Mouse (Mus musculus): ENCODE measurements around the gene Nipsnap2. TPM values are rescaled to one million over a fixed set of nuclear protein-coding genes. Genes with fewer than 3 reads are reported as not detected.
A peak's percentile ranks its signal among the peaks of the same experiment; 100 is the strongest.
"Not testable (repeated sequence)": the region's sequence is repeated elsewhere in the genome, so short reads cannot be mapped to it uniquely, and the experiment has no call there.

Nipsnap2 gene
- 73.0 and 77.7 TPM in 2 replicates for polyA plus RNA-seq (2016; fragmentation: Nextera tagmentation; extraction: Ambion mirVana)

GRCm38 (mm10) chr5:129724834-129725773 is at the start of gene Nipsnap2:
TSS of gene Nipsnap2 (plus strand) at chr5:129725063.
- Histone ChIP-seq H3K27me3 (replicated peaks) (no peaks in the 10 kb centered on the region), H3K4me2 (replicated peaks) (peak within 1 kb of the TSS; percentile 61), H3K4me3 (peak within 1 kb of the TSS; percentile 92), H3K4me1 (peaks cover 8% of the 10 kb centered on the region), H3K36me3 (peaks cover 1% of the 10 kb centered on the region; the same call in 1 of the 2 replicates), H3K27ac (peak within 1 kb of the TSS; percentile 87), H3K9ac (peak within 1 kb of the TSS; percentile 93), H3K9me3 (no peaks in the 10 kb centered on the region)
- under 1% methylated on average over 86 of the region's 93 CpGs for WGBS
- peak; percentile 96 for ATAC-seq (ENCODE audit: low FRiP score, low read depth)

DNA sequence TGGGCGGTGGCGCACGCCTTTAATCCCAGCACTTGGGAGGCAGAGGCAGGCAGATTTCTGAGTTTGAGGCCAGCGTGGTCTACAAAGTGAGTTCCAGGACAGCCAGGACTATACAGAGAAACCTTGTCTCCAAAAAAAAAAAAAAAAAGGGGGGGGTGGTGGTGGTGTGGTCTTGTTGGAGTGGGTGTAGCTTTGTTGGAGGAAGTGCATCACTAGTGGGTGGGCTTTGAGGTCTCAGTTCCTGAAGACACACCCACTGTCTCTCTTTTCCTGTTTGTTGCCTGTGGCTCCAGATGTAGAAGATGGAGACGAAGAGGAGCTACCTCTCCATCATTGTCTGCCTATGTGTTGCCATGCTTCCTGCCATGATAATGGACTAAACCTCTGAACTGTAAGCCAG is 39.7 kb upstream of the Nipsnap2 start:
- not testable (repeated sequence) for H3K9me3 ChIP-seq; ATAC-seq (ENCODE audit: low FRiP score, low read depth); H3K27me3 ChIP-seq (replicated peaks); H3K9ac ChIP-seq; H3K4me3 ChIP-seq; H3K4me1 ChIP-seq; H3K36me3 ChIP-seq; H3K27ac ChIP-seq; H3K4me2 ChIP-seq (replicated peaks)
- 93% methylated on average over 5 of the region's 5 CpGs for WGBS

GRCm38 (mm10) chr5:129687621-129688020 is 37.2 kb upstream of the Nipsnap2 start:
- Histone ChIP-seq H3K4me2 (replicated peaks) (no peak overlapping the region), H3K9ac (no peak overlapping the region), H3K27me3 (replicated peaks) (no peaks in the 10 kb centered on the region), H3K4me3 (no peak overlapping the region), H3K4me1 (no peaks in the 10 kb centered on the region), H3K27ac (no peak overlapping the region), H3K9me3 (no peaks in the 10 kb centered on the region), H3K36me3 (no peaks in the 10 kb centered on the region)
- WGBS = 88% methylated on average over 7 of the region's 7 CpGs
- ATAC-seq (ENCODE audit: low FRiP score, low read depth) = no peak

DNA sequence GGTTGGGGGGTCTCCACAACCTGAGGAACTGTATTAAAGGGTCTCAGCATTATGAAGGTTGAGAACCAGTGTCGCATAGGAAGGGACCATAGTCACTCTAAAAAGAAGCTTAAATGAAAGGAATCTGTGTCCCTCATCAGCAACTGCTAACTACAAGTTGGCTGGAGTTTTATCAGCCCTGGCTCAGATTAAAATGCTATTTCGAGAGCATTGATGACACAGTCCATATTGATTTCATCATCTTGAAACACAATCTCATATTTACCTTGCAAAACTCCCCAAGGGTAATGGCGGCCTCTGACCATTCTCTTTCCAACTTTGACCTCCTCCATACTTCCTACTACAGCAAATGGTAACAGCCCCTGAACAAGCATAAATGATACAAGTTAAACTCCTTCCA is 34.3 kb upstream of the Nipsnap2 start:
- no peak for ATAC-seq (ENCODE audit: low FRiP score, low read depth)
- Histone ChIP-seq H3K9me3 (no peaks in the 10 kb centered on the region), H3K27ac (no peak overlapping the region), H3K4me2 (replicated peaks) (no peak overlapping the region), H3K4me3 (no peak overlapping the region), H3K36me3 (no peaks in the 10 kb centered on the region), H3K27me3 (replicated peaks) (no peaks in the 10 kb centered on the region), H3K9ac (no peak overlapping the region), H3K4me1 (no peaks in the 10 kb centered on the region)
- 77% methylated on average over 3 of the region's 3 CpGs for WGBS

- H3K27ac ChIP-seq = no peak overlapping the region
- 38% methylated on average over 2 of the region's 2 CpGs for WGBS
- H3K4me1 ChIP-seq = no peaks in the 10 kb centered on the region
- H3K4me2 ChIP-seq (replicated peaks) = no peak overlapping the region
- H3K4me3 ChIP-seq = no peak overlapping the region
- no peaks in the 10 kb centered on the region for H3K36me3 ChIP-seq
- no peak overlapping the region for H3K9ac ChIP-seq
- no peak for ATAC-seq (ENCODE audit: low FRiP score, low read depth)
- no peaks in the 10 kb centered on the region for H3K27me3 ChIP-seq (replicated peaks)
- no peaks in the 10 kb centered on the region for H3K9me3 ChIP-seq
These were observed 24.4 kb upstream of the Nipsnap2 start for GRCm38 (mm10) chr5:129700506-129700905.

DNA sequence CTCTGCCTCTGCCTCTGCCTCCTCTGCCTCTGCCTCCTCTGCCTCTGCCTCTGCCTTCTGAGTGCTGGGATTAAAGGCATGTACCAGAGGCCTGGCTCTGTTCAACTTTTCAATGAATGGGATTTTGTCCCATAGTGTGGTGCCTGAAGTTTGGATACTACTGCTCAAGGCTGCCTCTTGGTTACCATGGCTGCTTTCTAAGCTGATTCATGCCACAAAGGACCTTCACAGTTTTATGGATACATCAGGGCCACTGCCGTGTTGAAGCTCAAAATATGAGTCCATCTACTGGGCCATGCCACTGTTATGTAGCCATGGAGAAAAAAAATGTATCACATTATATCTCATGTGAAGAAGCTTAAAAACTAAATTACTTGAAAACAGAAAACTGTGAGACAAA is 23.2 kb upstream of the Nipsnap2 start:
- H3K4me3 ChIP-seq = no peak overlapping the region
- H3K4me2 ChIP-seq (replicated peaks) = no peak overlapping the region
- H3K27me3 ChIP-seq (replicated peaks) = no peaks in the 10 kb centered on the region
- ATAC-seq (ENCODE audit: low FRiP score, low read depth) = no peak
- H3K9ac ChIP-seq = no peak overlapping the region
- no peaks in the 10 kb centered on the region for H3K4me1 ChIP-seq
- no peaks in the 10 kb centered on the region for H3K9me3 ChIP-seq
- WGBS = 75% methylated on average over 1 of the region's 1 CpGs
- H3K27ac ChIP-seq = no peak overlapping the region
- H3K36me3 ChIP-seq = no peaks in the 10 kb centered on the region

DNA sequence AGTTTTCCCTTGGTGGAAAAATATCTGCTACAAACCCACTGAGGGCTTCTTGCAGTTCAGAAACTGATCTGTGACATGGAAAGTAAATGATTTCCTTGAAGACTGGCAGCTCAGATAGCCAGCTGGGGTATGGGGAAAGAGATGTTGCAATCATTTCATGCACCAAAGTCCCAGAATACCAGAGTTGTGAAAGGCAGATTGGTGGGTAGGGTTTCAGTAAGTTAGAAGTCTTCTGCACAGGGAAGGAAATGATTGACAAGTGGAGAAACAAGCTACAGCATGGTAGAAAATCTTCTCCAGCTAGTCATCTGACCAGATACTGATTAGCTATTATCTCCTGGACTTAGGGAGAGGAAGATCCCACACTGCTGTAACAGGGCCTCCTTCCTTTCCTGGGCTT is 21.5 kb upstream of the Nipsnap2 start:
- Histone ChIP-seq H3K27ac (no peak overlapping the region), H3K4me1 (no peaks in the 10 kb centered on the region), H3K4me3 (no peak overlapping the region), H3K9ac (no peak overlapping the region), H3K36me3 (no peaks in the 10 kb centered on the region), H3K27me3 (replicated peaks) (0 out of 2 replicates have a peak, but pooled peaks cover 2% of the 10 kb centered on the region), H3K4me2 (replicated peaks) (no peak overlapping the region), H3K9me3 (no peaks in the 10 kb centered on the region)
- ATAC-seq (ENCODE audit: low FRiP score, low read depth) = no peak

DNA sequence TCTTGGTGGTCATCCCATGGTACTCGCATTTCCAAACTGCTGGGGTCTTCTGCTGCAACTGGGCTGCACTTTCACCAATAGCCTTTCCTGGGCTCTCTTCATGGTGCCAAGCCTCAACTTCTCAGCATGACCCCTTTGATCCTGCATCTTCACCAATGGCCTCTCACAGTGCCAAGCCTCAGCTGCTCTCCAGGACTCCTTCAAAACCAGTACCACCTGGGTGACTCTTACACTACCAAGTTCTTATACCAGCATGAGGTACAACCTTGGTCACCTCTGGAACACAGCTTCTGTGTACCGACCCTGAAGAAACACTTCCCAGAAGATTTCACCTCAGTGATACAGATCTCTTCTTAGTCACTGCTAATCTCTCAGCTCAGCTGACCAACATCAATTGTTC is 16.5 kb upstream of the Nipsnap2 start, which contains the start of gene Sept14:
Gene Sept14, minus strand, starts transcription at position 101 of the 400 bp plus-strand sequence.
- H3K4me1 ChIP-seq = no peaks in the 10 kb centered on the region
- H3K27me3 ChIP-seq (replicated peaks) = 0 out of 2 replicates have a peak, but pooled peaks cover 3% of the 10 kb centered on the region
- H3K27ac ChIP-seq = no peak within 1 kb of the TSS
- no peak within 1 kb of the TSS for H3K4me3 ChIP-seq
- H3K9me3 ChIP-seq = no peaks in the 10 kb centered on the region
- no peak for ATAC-seq (ENCODE audit: low FRiP score, low read depth)
- no peak within 1 kb of the TSS for H3K9ac ChIP-seq
- H3K36me3 ChIP-seq = no peaks in the 10 kb centered on the region
- H3K4me2 ChIP-seq (replicated peaks) = no peak within 1 kb of the TSS
- 69% methylated on average over 2 of the region's 2 CpGs for WGBS

- Histone ChIP-seq H3K9ac (peak within 1 kb of the TSS; percentile 72), H3K4me1 (peaks cover 6% of the 10 kb centered on the region; the same call in 1 of the 2 replicates), H3K4me2 (replicated peaks) (peak within 1 kb of the TSS; percentile 88), H3K27ac (no peak within 1 kb of the TSS), H3K36me3 (peaks cover 33% of the 10 kb centered on the region), H3K4me3 (peak within 1 kb of the TSS; percentile 58), H3K27me3 (replicated peaks) (no peaks in the 10 kb centered on the region), H3K9me3 (no peaks in the 10 kb centered on the region)
- under 1% methylated on average over 33 of the region's 33 CpGs for WGBS
- peak; percentile 96 for ATAC-seq (ENCODE audit: low FRiP score, low read depth)
These were observed 9.5 kb upstream of the Nipsnap2 start, which contains the start of gene Mrps17 for GRCm38 (mm10) chr5:129715326-129715861. TSS of gene Mrps17 (plus strand) at chr5:129715497.

GRCm38 (mm10) chr5:129717016-129717415 is 7.8 kb upstream of the Nipsnap2 start:
- Histone ChIP-seq H3K4me1 (peaks cover 6% of the 10 kb centered on the region; the same call in 1 of the 2 replicates), H3K9me3 (no peaks in the 10 kb centered on the region), H3K4me3 (no peak overlapping the region), H3K36me3 (peaks cover 33% of the 10 kb centered on the region), H3K9ac (no peak overlapping the region), H3K27ac (no peak overlapping the region), H3K4me2 (replicated peaks) (no peak overlapping the region), H3K27me3 (replicated peaks) (no peaks in the 10 kb centered on the region)
- no peak for ATAC-seq (ENCODE audit: low FRiP score, low read depth)
- WGBS = 87% methylated on average over 9 of the region's 9 CpGs

DNA sequence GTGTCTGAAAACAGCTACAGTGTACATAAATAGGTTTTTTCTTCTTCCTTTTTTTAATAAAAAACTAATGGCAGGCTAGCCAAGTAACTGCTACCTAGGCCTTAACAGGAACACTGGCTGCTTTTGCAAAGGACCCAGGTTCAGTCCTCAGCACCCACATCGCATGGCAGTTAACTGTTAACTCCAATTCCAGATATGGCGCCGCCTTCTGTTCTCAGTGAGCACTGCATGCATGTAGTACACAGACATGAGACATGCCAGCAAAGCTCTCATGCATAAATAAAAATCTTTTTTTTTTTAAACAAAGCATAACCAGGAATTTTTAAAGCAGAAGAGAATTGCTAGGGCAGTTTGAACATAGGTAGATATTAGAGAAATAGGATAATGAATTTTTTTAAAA is 4.7 kb upstream of the Nipsnap2 start:
- H3K4me1 ChIP-seq = peaks cover 6% of the 10 kb centered on the region; the same call in 1 of the 2 replicates
- 88% methylated on average over 3 of the region's 3 CpGs for WGBS
- no peak for ATAC-seq (ENCODE audit: low FRiP score, low read depth)
- no peak overlapping the region for H3K4me2 ChIP-seq (replicated peaks)
- H3K36me3 ChIP-seq = peaks cover 33% of the 10 kb centered on the region
- no peak overlapping the region for H3K4me3 ChIP-seq
- H3K9ac ChIP-seq = no peak overlapping the region
- H3K9me3 ChIP-seq = no peaks in the 10 kb centered on the region
- no peak overlapping the region for H3K27ac ChIP-seq
- H3K27me3 ChIP-seq (replicated peaks) = no peaks in the 10 kb centered on the region

GRCm38 (mm10) chr5:129724268-129724667 is 595 bp upstream of the Nipsnap2 start:
- H3K36me3 ChIP-seq = peaks cover 8% of the 10 kb centered on the region
- WGBS = 55% methylated on average over 4 of the region's 4 CpGs
- H3K4me1 ChIP-seq = peaks cover 5% of the 10 kb centered on the region
- no peaks in the 10 kb centered on the region for H3K9me3 ChIP-seq
- no peak overlapping the region for H3K9ac ChIP-seq
- H3K27me3 ChIP-seq (replicated peaks) = no peaks in the 10 kb centered on the region
- H3K27ac ChIP-seq = no peak overlapping the region
- H3K4me2 ChIP-seq (replicated peaks) = peak overlapping the region; percentile 61
- H3K4me3 ChIP-seq = 0 out of 2 replicates have a peak overlapping the region, but pooled peaks have one; percentile 92
- 0 out of 2 replicates have a peak, but pooled peaks have one; percentile 15 for ATAC-seq (ENCODE audit: low FRiP score, low read depth)
